Mouse (Mus musculus): ENCODE results near the gene Me3.

DNA sequence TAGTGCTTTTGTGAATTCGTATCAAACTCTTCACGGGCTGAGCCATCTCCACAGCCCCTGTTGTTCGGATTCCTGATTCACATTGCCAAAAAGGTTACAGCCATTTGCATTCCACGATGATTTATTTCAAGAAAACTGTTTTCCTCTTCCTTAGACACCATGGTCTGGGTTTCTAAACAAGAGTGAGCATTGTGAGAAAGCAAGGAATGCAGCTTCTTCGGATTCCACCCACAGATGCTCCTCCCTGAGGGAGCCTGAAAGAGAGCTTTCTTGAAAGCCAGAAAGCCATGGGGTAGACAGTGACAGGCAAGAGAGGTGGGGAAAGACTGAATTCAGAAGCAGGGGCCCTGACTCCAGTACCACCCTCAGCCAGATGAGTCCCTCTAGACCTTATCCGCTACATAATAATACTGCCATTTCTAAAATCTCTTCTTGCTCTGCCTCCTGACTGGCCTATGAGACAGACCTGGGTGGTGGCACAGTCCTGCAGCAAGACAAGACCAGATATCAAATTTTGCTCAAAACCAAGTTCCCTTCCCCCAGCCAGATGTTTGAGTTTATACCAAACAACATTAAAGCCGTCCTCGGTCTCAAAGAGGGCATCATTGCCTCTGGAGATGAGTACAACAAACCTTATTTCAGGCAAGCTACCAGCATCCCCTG, 166.3 kb downstream of the Me3 start:
- no peak for TF ChIP-seq CTCF (IDR thresholded peaks at IDR 0.05; ENCODE audit: extremely low read depth, insufficient read depth, insufficient read length, insufficient replicate concordance)
- no peak for TF ChIP-seq POLR2A (IDR thresholded peaks at IDR 0.05; ENCODE audit: low read depth, low read length)
